Mouse (Mus musculus) lung, adult 2 months (tissue): ENCODE results near the gene Ddx55.
"Not testable (repeated sequence)": the region's sequence is repeated elsewhere in the genome, so short reads cannot be mapped to it uniquely, and the experiment has no call there.

Source experiments
- CTCF ChIP-seq: fragments of 200-500 bp; IDR thresholded peaks from 2 replicates; pipeline ENCODE4 v1.5.1; 2011; ENCODE audit warnings: mild to moderate bottlenecking, low read length, control low read depth; ENCODE audit not compliant: insufficient read depth
- POLR2A ChIP-seq: fragments of 200-500 bp; IDR thresholded peaks from 2 replicates; pipeline ENCODE4 v1.6.1; 2011; ENCODE audit warnings: low read depth, mild to moderate bottlenecking, control low read depth, low read length, borderline replicate concordance; ENCODE audit errors: extremely low read depth

GRCm38 (mm10) chr5:124599726-124600125, 47.1 kb downstream of the Ddx55 start:
- TF ChIP-seq CTCF, POLR2A: not testable (repeated sequence)
